Mouse (Mus musculus): ENCODE data around the gene Arhgap40. TPM values are rescaled to one million over a fixed set of nuclear protein-coding genes. Genes with fewer than 3 reads are reported as not detected.

Gene Arhgap40
- total RNA-seq, 2 experiments from 2014 or later: not detected

GRCm38 (mm10) chr2:158550067-158550466, 37.5 kb downstream of the Arhgap40 start:
- peak; percentile 37 for DNase-seq

- no peak for DNase-seq
Observed at GRCm38 (mm10) chr2:158554366-158554765, 41.8 kb downstream of the Arhgap40 start.

GRCm38 (mm10) chr2:158555252-158555651, 42.7 kb downstream of the Arhgap40 start:
- no peak for DNase-seq

- DNase-seq: no peak
Observed at GRCm38 (mm10) chr2:158555812-158556211, 43.2 kb downstream of the Arhgap40 start.

GRCm38 (mm10) chr2:158556225-158556624, 43.6 kb downstream of the Arhgap40 start:
- peak; percentile 17 for DNase-seq

GRCm38 (mm10) chr2:158556750-158557149, 44.2 kb downstream of the Arhgap40 start:
- DNase-seq: no peak

- no peak for DNase-seq
Observed at GRCm38 (mm10) chr2:158559945-158560344, 47.3 kb downstream of the Arhgap40 start.

GRCm38 (mm10) chr2:158560801-158561200, 48.2 kb downstream of the Arhgap40 start:
- no peak for DNase-seq

- DNase-seq: no peak
Observed at GRCm38 (mm10) chr2:158561371-158562144, 49.0 kb downstream of the Arhgap40 start.

- DNase-seq: no peak
Observed at GRCm38 (mm10) chr2:158570421-158571081, 58.0 kb downstream of the Arhgap40 start.

GRCm38 (mm10) chr2:158579979-158580378, 67.4 kb downstream of the Arhgap40 start:
- no peak for DNase-seq

- no peak for DNase-seq
Observed at GRCm38 (mm10) chr2:158584621-158585358, 72.2 kb downstream of the Arhgap40 start.

GRCm38 (mm10) chr2:158588524-158589271, 76.1 kb downstream of the Arhgap40 start:
- no peak for DNase-seq

GRCm38 (mm10) chr2:158590495-158590894, 77.9 kb downstream of the Arhgap40 start:
- no peak for DNase-seq

GRCm38 (mm10) chr2:158591286-158591685, 78.7 kb downstream of the Arhgap40 start:
- no peak for DNase-seq

- no peak for DNase-seq
Observed at GRCm38 (mm10) chr2:158593371-158593770, 80.8 kb downstream of the Arhgap40 start.

GRCm38 (mm10) chr2:158595103-158595502, 82.5 kb downstream of the Arhgap40 start:
- no peak for DNase-seq

- DNase-seq: no peak
Observed at GRCm38 (mm10) chr2:158595577-158595976, 83.0 kb downstream of the Arhgap40 start.

GRCm38 (mm10) chr2:158596803-158597202, 84.2 kb downstream of the Arhgap40 start:
- DNase-seq: no peak

Measured in gastrocnemius, postnatal 25 days (tissue).